Mouse (Mus musculus) erythroblast, embryonic 14.5 days (primary cell): ENCODE data around the gene Rab15.

ENCODE experiments used
- GATA1 ChIP-seq: IDR thresholded peaks from 2 replicates; pipeline ENCODE4 v1.6.1; 2012; ENCODE audit warnings: low read length, inconsistent platforms, mixed read lengths
- TAL1 ChIP-seq: IDR thresholded peaks from 3 replicates; pipeline ENCODE4 v1.6.1; 2012; ENCODE audit warnings: low read length, inconsistent platforms, mixed read lengths

DNA sequence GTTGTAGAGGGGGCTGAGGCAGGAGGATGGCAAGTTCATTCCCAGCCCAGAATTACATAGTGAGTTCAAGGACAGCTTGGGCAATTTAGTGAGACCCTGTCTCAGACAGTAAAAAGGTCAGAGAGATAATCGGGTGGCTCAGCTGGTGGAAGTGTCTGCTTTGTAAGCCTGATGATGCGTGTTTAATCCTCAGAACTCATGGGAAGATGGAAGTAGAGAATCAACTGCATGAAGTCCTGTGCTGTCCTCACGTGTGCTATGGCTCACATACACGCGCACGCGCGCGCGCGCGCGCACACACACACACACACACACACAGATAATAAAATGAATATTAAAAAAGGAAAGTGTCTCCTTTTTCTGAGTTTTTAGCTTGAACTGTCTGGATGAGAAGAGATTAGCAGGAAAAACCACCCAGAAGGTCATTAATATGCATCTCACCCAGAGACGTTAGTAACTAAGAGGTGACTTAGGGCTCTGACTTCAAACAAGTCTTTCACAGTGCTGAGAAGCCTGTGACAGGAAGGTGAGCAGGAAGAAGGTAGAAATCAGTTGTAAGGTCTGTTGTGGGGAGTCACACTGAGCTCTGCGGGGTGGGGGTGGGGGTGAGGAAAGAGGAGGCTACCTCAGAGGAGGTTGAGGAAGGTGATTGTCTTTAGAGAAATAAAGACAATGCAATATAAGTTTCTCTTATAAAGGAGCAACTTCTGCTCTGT is 21.8 kb upstream of the Rab15 start:
- no peak for TF ChIP-seq TAL1
- no peak for TF ChIP-seq GATA1
